Mouse (Mus musculus) kidney, embryonic 14.5 days (tissue): Measurements from ENCODE around the gene Olfml2b. TPM values are rescaled to one million over a fixed set of nuclear protein-coding genes. Genes with fewer than 3 reads are reported as not detected.

Source experiments
- ATAC-seq: fragments of 200-750 bp; cut with Nextera tagmentation; 2 replicates; pipeline ENCODE4 v1.8.0; 2017; ENCODE audit warnings: moderate number of reproducible peaks, mild to moderate bottlenecking, moderate TSS enrichment, moderate library complexity; ENCODE audit not compliant: low FRiP score, low TSS enrichment
- H3K27ac ChIP-seq: fragments of 300-500 bp; sonication (generic); 2 replicates; pipeline ENCODE4 v1.5.1; 2014; ENCODE audit warnings: low read depth, mild to moderate bottlenecking, low read length, moderate library complexity, mixed read lengths
- H3K27me3 ChIP-seq: fragments of 300-500 bp; sonication (generic); 2 replicates; pipeline ENCODE4 v1.6.1; 2014; ENCODE audit warnings: mild to moderate bottlenecking, low read length; ENCODE audit not compliant: control insufficient read depth, insufficient read depth
- H3K36me3 ChIP-seq: fragments of 300-500 bp; sonication (generic); 2 replicates; pipeline ENCODE4 v1.6.1; 2014; ENCODE audit warnings: low read length, mixed read lengths; ENCODE audit not compliant: control insufficient read depth, insufficient read depth
- H3K4me1 ChIP-seq: fragments of 300-500 bp; sonication (generic); 2 replicates; pipeline ENCODE4 v1.6.1; 2014; ENCODE audit warnings: low read length, mixed read lengths; ENCODE audit not compliant: control insufficient read depth, insufficient read depth
- H3K4me2 ChIP-seq: fragments of 300-500 bp; sonication (generic); replicated peaks from 2 replicates; pipeline ENCODE4 v1.6.1; 2014; ENCODE audit warnings: low read depth, mild to moderate bottlenecking, low read length
- H3K4me3 ChIP-seq: fragments of 300-500 bp; sonication (generic); 2 replicates; pipeline ENCODE4 v1.5.1; 2014; ENCODE audit warnings: mild to moderate bottlenecking, low read length
- H3K9ac ChIP-seq: fragments of 300-500 bp; sonication (generic); 2 replicates; pipeline ENCODE4 v1.6.1; 2014; ENCODE audit warnings: low read depth, mild to moderate bottlenecking, low read length, moderate library complexity
- H3K9me3 ChIP-seq: fragments of 300-500 bp; sonication (generic); 2 replicates; pipeline ENCODE4 v1.6.1; 2016; ENCODE audit warnings: low read length; ENCODE audit not compliant: control insufficient read depth
- WGBS: fragments of 180-500 bp; shearing (Covaris S2); extraction: QIAGEN DNeasy Blood & Tissue Kit; methylation state at CpG from one replicate; pipeline ENCODE4 v1.1.7; 2014; 5-methylcytosine and 5-hydroxymethylcytosine counted together
- polyA plus RNA-seq: library from polyadenylated mRNA; unstranded; fragments of >200 nt; fragmentation: Nextera tagmentation; extraction: Ambion mirVana; gene quantifications from 2 replicates; pipeline ENCODE4 v1.2.1, GENCODE M21; 2014

Olfml2b gene
- polyA plus RNA-seq, 1 experiment from 2014 or later = 6.0 TPM

DNA sequence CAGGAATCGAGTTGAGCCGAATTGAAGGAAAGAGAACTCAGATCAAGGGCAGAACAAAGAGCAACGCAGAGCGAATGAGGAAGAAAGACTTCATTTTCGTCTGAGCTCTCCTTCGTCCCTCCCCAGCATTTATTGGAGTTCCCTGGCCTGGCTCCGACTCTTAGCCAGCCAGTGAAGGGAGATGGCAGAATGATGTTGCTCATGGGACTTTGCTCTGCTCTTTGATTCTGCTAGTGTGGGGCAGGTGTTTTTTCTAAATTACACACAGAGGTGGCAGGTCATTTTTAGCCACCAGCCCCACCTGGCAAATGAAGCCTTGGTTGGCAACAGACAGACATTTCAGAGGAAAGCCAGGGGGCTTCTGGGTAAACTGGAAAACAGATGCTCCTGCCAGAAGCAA, 5.4 kb upstream of the Olfml2b start:
- Histone ChIP-seq H3K9ac (no peak overlapping the region), H3K4me1 (no peaks in the 10 kb centered on the region), H3K9me3 (no peaks in the 10 kb centered on the region), H3K27ac (no peak overlapping the region), H3K36me3 (no peaks in the 10 kb centered on the region), H3K27me3 (no peaks in the 10 kb centered on the region), H3K4me2 (no peak overlapping the region), H3K4me3 (no peak overlapping the region)
- WGBS = 76% methylated on average over 7 of the region's 7 CpGs
- ATAC-seq = no peak

DNA sequence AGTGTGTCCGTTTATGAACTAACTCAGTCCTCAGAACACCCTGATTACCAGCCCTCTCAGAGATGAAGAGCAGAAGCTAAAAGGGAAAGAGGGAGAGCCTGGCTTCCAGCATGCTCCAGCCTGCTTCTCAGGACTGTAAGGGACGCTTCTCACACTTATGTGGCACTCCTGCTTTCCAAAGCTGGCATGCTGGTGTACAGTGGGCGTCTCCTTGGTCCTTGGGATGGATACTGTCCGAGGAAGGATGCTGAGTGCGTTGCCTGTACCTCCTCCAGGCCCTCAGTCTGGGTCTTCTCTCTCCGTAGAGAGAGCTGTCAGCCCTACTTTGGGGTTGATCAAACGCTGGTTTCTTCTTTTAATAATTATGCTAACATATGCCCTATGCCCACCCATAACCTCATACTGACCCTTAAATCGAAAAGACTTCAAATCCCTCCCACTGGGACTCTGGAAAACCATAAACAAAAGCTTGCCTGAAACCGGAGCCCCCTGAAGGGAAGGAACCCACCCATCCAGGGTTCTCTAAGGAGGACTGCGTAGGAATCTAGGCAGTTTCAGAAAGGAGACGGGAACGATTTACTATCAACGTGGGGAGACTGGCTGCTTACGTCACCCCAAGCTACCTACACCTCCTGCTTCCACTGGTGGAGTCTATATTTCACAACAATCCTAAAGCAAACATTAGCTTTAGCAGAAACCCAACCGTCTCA, 1.7 kb downstream of the Olfml2b start:
- no peak overlapping the region for H3K9ac ChIP-seq
- H3K4me1 ChIP-seq = no peaks in the 10 kb centered on the region
- ATAC-seq = no peak
- peak overlapping the region; percentile 8 for H3K4me3 ChIP-seq
- H3K27me3 ChIP-seq = peaks cover 4% of the 10 kb centered on the region; the same call in 1 of the 2 replicates
- H3K27ac ChIP-seq = no peak overlapping the region
- H3K4me2 ChIP-seq = no peak overlapping the region; the same call in 1 of the 2 replicates
- WGBS = 36% methylated on average over 15 of the region's 15 CpGs
- H3K36me3 ChIP-seq = no peaks in the 10 kb centered on the region
- H3K9me3 ChIP-seq = no peaks in the 10 kb centered on the region

GRCm38 (mm10) chr1:170646606-170647287, 2.4 kb downstream of the Olfml2b start:
- no peaks in the 10 kb centered on the region for H3K9me3 ChIP-seq
- H3K4me1 ChIP-seq = no peaks in the 10 kb centered on the region
- H3K36me3 ChIP-seq = no peaks in the 10 kb centered on the region
- H3K27ac ChIP-seq = no peak overlapping the region
- H3K9ac ChIP-seq = no peak overlapping the region
- no peak for ATAC-seq
- no peak overlapping the region; the same call in 1 of the 2 replicates for H3K4me2 ChIP-seq
- H3K4me3 ChIP-seq = no peak overlapping the region; the same call in 1 of the 2 replicates
- WGBS = 67% methylated on average over 9 of the region's 9 CpGs
- H3K27me3 ChIP-seq = peaks cover 4% of the 10 kb centered on the region; the same call in 1 of the 2 replicates

DNA sequence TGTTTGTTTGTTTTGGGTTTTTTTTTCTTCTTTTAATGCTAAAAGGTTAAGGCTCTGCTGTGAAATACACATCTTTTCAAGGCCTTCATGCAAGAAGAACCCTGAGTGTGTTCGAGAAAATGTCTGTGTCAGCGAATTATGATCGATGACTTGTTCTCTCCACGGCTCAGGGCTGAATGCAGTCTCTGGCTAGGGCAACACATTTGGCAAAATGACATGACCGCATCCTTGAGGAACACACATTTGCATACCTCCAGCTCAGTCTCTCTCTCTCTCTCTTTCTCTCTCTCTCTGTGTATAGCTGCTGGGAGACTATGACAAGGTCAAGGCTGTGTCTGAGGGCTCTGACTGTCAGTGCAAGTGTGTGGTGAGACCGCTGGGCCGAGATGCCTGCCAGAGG, 3.0 kb downstream of the Olfml2b start:
- Histone ChIP-seq H3K9me3 (no peaks in the 10 kb centered on the region), H3K27ac (no peak overlapping the region), H3K36me3 (no peaks in the 10 kb centered on the region), H3K27me3 (peaks cover 4% of the 10 kb centered on the region; the same call in 1 of the 2 replicates), H3K9ac (no peak overlapping the region), H3K4me3 (no peak overlapping the region), H3K4me2 (no peak overlapping the region), H3K4me1 (0 out of 2 replicates have a peak, but pooled peaks cover 2% of the 10 kb centered on the region)
- ATAC-seq = no peak
- 80% methylated on average over 7 of the region's 7 CpGs for WGBS

DNA sequence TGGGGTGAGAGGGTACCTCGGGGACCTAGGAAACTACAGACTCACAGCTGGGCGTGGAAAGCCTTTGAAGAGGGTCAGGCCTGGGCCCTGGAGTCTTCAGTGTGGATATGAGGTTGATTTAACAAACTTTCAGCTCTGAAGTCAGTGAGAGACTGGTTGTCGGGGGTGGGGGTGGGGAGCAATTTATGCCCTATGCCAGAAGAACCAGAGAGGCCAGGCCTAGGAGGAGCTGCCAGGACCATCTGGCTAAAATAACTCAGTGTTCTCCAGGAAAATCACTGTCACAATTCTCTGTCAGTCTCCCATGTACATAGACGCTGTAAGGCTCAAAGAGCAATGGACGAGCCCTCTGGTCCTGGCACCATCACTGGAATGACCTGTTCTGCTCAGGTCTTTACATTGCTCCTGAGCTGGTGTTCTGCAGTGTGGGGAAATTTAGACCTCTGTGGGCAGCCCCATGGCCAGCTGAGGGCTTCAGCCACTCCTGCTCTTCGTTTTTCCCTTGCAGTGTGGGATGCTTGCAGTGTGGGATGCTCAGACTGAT, 3.7 kb downstream of the Olfml2b start:
- Histone ChIP-seq H3K4me2 (no peak overlapping the region), H3K27me3 (peaks cover 4% of the 10 kb centered on the region; the same call in 1 of the 2 replicates), H3K27ac (no peak overlapping the region), H3K9me3 (no peaks in the 10 kb centered on the region), H3K9ac (no peak overlapping the region), H3K4me3 (no peak overlapping the region), H3K36me3 (no peaks in the 10 kb centered on the region), H3K4me1 (0 out of 2 replicates have a peak, but pooled peaks cover 2% of the 10 kb centered on the region)
- ATAC-seq = no peak
- WGBS = 71% methylated on average over 6 of the region's 6 CpGs

GRCm38 (mm10) chr1:170651046-170651723, 6.9 kb downstream of the Olfml2b start:
- Histone ChIP-seq H3K4me3 (no peak overlapping the region), H3K27me3 (no peaks in the 10 kb centered on the region), H3K36me3 (no peaks in the 10 kb centered on the region), H3K4me1 (0 out of 2 replicates have a peak, but pooled peaks cover 2% of the 10 kb centered on the region), H3K9me3 (no peaks in the 10 kb centered on the region), H3K27ac (no peak overlapping the region), H3K9ac (no peak overlapping the region), H3K4me2 (no peak overlapping the region)
- ATAC-seq = no peak
- WGBS = 68% methylated on average over 6 of the region's 6 CpGs

GRCm38 (mm10) chr1:170651989-170652740, 7.8 kb downstream of the Olfml2b start:
- 0 out of 2 replicates have a peak, but pooled peaks cover 2% of the 10 kb centered on the region for H3K4me1 ChIP-seq
- WGBS = 62% methylated on average over 15 of the region's 15 CpGs
- no peaks in the 10 kb centered on the region for H3K27me3 ChIP-seq
- H3K27ac ChIP-seq = no peak overlapping the region
- H3K4me3 ChIP-seq = no peak overlapping the region
- H3K4me2 ChIP-seq = no peak overlapping the region
- no peak for ATAC-seq
- no peaks in the 10 kb centered on the region for H3K36me3 ChIP-seq
- H3K9ac ChIP-seq = no peak overlapping the region
- H3K9me3 ChIP-seq = no peaks in the 10 kb centered on the region

- no peaks in the 10 kb centered on the region for H3K36me3 ChIP-seq
- no peak overlapping the region for H3K27ac ChIP-seq
- H3K4me2 ChIP-seq = no peak overlapping the region
- ATAC-seq = peak; percentile 70; the same call in 1 of the 2 replicates
- no peak overlapping the region for H3K9ac ChIP-seq
- 58% methylated on average over 5 of the region's 5 CpGs for WGBS
- H3K9me3 ChIP-seq = no peaks in the 10 kb centered on the region
- H3K4me3 ChIP-seq = no peak overlapping the region
- H3K4me1 ChIP-seq = 0 out of 2 replicates have a peak, but pooled peaks cover 2% of the 10 kb centered on the region
- no peaks in the 10 kb centered on the region for H3K27me3 ChIP-seq
Measured at GRCm38 (mm10) chr1:170655280-170655917, 11.1 kb downstream of the Olfml2b start.
